Mouse (Mus musculus) intestine, embryonic 14.5 days (tissue): Measurements from ENCODE around the gene Fdps. TPM values are rescaled to one million over a fixed set of nuclear protein-coding genes. Genes with fewer than 3 reads are reported as not detected.
"Not testable (repeated sequence)": the region's sequence is repeated elsewhere in the genome, so short reads cannot be mapped to it uniquely, and the experiment has no call there.

Experiments used
- ATAC-seq: fragments of 200-750 bp; cut with Nextera tagmentation; replicated peaks from 2 replicates; pipeline ENCODE4 v1.8.0; 2017; ENCODE audit warnings: low read depth, moderate number of reproducible peaks, moderate TSS enrichment, moderate library complexity; ENCODE audit not compliant: low FRiP score, low TSS enrichment
- DNase-seq: peaks from one replicate; pipeline ENCODE4 v3.0.0-alpha.2; 2018; ENCODE audit warnings: low spot score
- H3K27ac ChIP-seq: fragments of 300-500 bp; sonication (generic); 2 replicates; pipeline ENCODE4 v1.5.1; 2014; ENCODE audit warnings: low read depth, mild to moderate bottlenecking, control low read depth
- H3K27me3 ChIP-seq: fragments of 300-500 bp; sonication (generic); replicated peaks from 2 replicates; pipeline ENCODE4 v1.6.1; 2014; ENCODE audit warnings: low read length, control low read depth; ENCODE audit not compliant: control insufficient read depth, insufficient read depth
- H3K36me3 ChIP-seq: fragments of 300-500 bp; sonication (generic); 2 replicates; pipeline ENCODE4 v1.6.1; 2014; ENCODE audit warnings: low read length, control low read depth; ENCODE audit not compliant: control insufficient read depth, insufficient read depth
- H3K4me1 ChIP-seq: fragments of 300-500 bp; sonication (generic); replicated peaks from 2 replicates; pipeline ENCODE4 v1.6.1; 2014; ENCODE audit warnings: low read length, control low read depth, mixed read lengths; ENCODE audit not compliant: control insufficient read depth, insufficient read depth
- H3K4me2 ChIP-seq: fragments of 300-500 bp; sonication (generic); 2 replicates; pipeline ENCODE4 v1.6.1; 2014; ENCODE audit warnings: low read length
- H3K4me3 ChIP-seq: fragments of 300-500 bp; sonication (generic); 2 replicates; pipeline ENCODE4 v1.5.1; 2014; ENCODE audit warnings: low read depth, low read length, control low read depth, mixed read lengths
- H3K9ac ChIP-seq: fragments of 300-500 bp; sonication (generic); 2 replicates; pipeline ENCODE4 v1.6.1; 2014; ENCODE audit warnings: mild to moderate bottlenecking, low read length
- H3K9me3 ChIP-seq: fragments of 300-500 bp; sonication (generic); 2 replicates; pipeline ENCODE4 v1.6.1; 2016; ENCODE audit warnings: low read length, control low read depth; ENCODE audit not compliant: control insufficient read depth
- WGBS: fragments of 180-500 bp; shearing (Covaris S2); extraction: QIAGEN DNeasy Blood & Tissue Kit; methylation state at CpG from one replicate; pipeline ENCODE4 v1.1.7; 2014; 5-methylcytosine and 5-hydroxymethylcytosine counted together
- polyA plus RNA-seq: library from polyadenylated mRNA; unstranded; fragments of >200 nt; fragmentation: Nextera tagmentation; extraction: Ambion mirVana; gene quantifications from 2 replicates; pipeline ENCODE4 v1.2.1, GENCODE M21; 2014

Gene Fdps
- polyA plus RNA-seq, 1 experiment from 2014 or later: 412 TPM

- Histone ChIP-seq H3K27ac (no peak overlapping the region), H3K4me1 (peaks cover 10% of the 10 kb centered on the region; the same call in 1 of the 2 replicates), H3K4me3 (no peak overlapping the region), H3K9me3 (no peaks in the 10 kb centered on the region), H3K4me2 (no peak overlapping the region), H3K36me3 (peaks cover 24% of the 10 kb centered on the region), H3K27me3 (0 out of 2 replicates have a peak, but pooled peaks cover 6% of the 10 kb centered on the region), H3K9ac (no peak overlapping the region)
- ATAC-seq (no peak), DNase-seq (no peak)
- 84% methylated on average over 12 of the region's 12 CpGs for WGBS
Observed at GRCm38 (mm10) chr3:89084654-89085190, 17.0 kb downstream of the Fdps start.

- Histone ChIP-seq H3K4me3 (no peak overlapping the region), H3K36me3 (peaks cover 30% of the 10 kb centered on the region), H3K9me3 (no peaks in the 10 kb centered on the region), H3K4me1 (peaks cover 6% of the 10 kb centered on the region; the same call in 1 of the 2 replicates), H3K27me3 (0 out of 2 replicates have a peak, but pooled peaks cover 6% of the 10 kb centered on the region), H3K27ac (no peak overlapping the region), H3K4me2 (no peak overlapping the region), H3K9ac (no peak overlapping the region)
- WGBS: 77% methylated on average over 2 of the region's 2 CpGs
- ATAC-seq (no peak), DNase-seq (no peak)
Observed at GRCm38 (mm10) chr3:89084133-89084532, 17.6 kb downstream of the Fdps start.

- not testable (repeated sequence) for H3K27me3 ChIP-seq, H3K4me2 ChIP-seq, ATAC-seq, H3K4me1 ChIP-seq, H3K27ac ChIP-seq, H3K4me3 ChIP-seq, H3K9ac ChIP-seq, DNase-seq, H3K9me3 ChIP-seq
- peaks cover 47% of the 10 kb centered on the region for H3K36me3 ChIP-seq
Observed at GRCm38 (mm10) chr3:89082287-89082686, 19.5 kb downstream of the Fdps start.

- Histone ChIP-seq H3K9me3 (no peaks in the 10 kb centered on the region), H3K4me1 (no peaks in the 10 kb centered on the region), H3K27me3 (no peaks in the 10 kb centered on the region), H3K9ac (no peak overlapping the region), H3K27ac (no peak overlapping the region), H3K4me3 (no peak overlapping the region), H3K4me2 (no peak overlapping the region), H3K36me3 (peaks cover 84% of the 10 kb centered on the region)
- ATAC-seq: no peak
- DNase-seq: no peak
- WGBS: 90% methylated on average over 9 of the region's 9 CpGs
Observed at GRCm38 (mm10) chr3:89077383-89077782, 24.4 kb downstream of the Fdps start.

DNA sequence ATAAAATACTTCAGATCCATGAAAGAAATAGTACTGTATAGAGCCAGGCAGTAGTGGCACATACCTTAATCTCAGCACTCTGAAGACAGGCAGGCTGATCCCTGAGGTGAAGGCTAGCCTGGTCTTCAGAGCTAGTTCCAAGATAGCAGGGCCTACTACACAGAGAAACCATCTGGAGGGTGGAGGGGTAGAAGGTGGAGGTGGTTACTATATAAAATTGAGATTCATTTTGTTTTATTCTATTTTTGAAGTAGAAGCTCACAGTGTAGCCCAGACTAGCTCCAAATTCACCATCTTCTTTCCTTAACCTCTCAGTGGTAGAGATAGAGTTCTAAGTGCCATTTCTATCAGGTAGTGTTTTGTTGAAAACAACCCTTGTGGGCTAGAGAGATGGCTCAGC lies 34.5 kb downstream of the Fdps start:
- no peak for ATAC-seq
- Histone ChIP-seq H3K9ac (no peak overlapping the region), H3K27me3 (no peaks in the 10 kb centered on the region), H3K9me3 (no peaks in the 10 kb centered on the region), H3K4me3 (no peak overlapping the region), H3K27ac (no peak overlapping the region), H3K4me2 (no peak overlapping the region), H3K4me1 (no peaks in the 10 kb centered on the region), H3K36me3 (peaks cover 97% of the 10 kb centered on the region)
- no peak for DNase-seq

DNA sequence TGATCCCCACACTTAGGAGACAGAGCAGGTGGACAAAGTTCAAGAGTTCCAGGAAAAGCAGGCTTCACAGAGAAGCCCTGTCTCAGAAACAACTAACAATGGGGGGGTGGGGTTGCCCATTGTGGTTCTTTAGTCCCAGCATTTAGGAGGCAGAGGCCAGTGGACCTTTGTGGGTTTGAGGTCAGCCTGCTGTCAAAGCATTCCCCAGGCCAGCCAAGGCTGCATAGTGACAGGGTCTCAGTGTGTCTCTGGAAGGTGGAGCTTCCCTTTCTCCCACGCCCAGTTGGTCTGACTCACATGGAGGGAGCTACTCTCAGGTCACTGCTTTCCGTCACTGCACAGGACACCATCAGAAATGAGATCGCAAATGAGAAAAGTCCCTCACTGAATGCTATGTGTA lies 40.1 kb downstream of the Fdps start:
- Histone ChIP-seq H3K4me2 (no peak overlapping the region), H3K36me3 (peaks cover 95% of the 10 kb centered on the region), H3K4me3 (no peak overlapping the region), H3K27me3 (no peaks in the 10 kb centered on the region), H3K4me1 (no peaks in the 10 kb centered on the region), H3K9me3 (no peaks in the 10 kb centered on the region), H3K27ac (no peak overlapping the region), H3K9ac (no peak overlapping the region)
- no peak for DNase-seq
- 79% methylated on average over 3 of the region's 3 CpGs for WGBS
- no peak for ATAC-seq

- Histone ChIP-seq H3K4me1 (no peaks in the 10 kb centered on the region), H3K27ac (no peak overlapping the region), H3K27me3 (no peaks in the 10 kb centered on the region), H3K4me3 (no peak overlapping the region), H3K36me3 (peaks cover 97% of the 10 kb centered on the region), H3K9ac (no peak overlapping the region), H3K9me3 (no peaks in the 10 kb centered on the region), H3K4me2 (no peak overlapping the region)
- 84% methylated on average over 3 of the region's 3 CpGs for WGBS
- ATAC-seq: no peak
- DNase-seq: no peak
Observed at GRCm38 (mm10) chr3:89058783-89059182, 43.0 kb downstream of the Fdps start.

- Histone ChIP-seq H3K9me3 (no peaks in the 10 kb centered on the region), H3K27ac (no peak overlapping the region), H3K9ac (no peak overlapping the region), H3K36me3 (peaks cover 97% of the 10 kb centered on the region), H3K27me3 (no peaks in the 10 kb centered on the region), H3K4me2 (no peak overlapping the region), H3K4me1 (no peaks in the 10 kb centered on the region), H3K4me3 (no peak overlapping the region)
- DNase-seq: no peak
- no peak for ATAC-seq
- 95% methylated on average over 9 of the region's 9 CpGs for WGBS
Observed at GRCm38 (mm10) chr3:89058361-89058760, 43.4 kb downstream of the Fdps start.
